Mouse (Mus musculus) liver, embryonic 11.5 days (tissue): Measurements from ENCODE around the gene Stac2. TPM values are rescaled to one million over a fixed set of nuclear protein-coding genes. Genes with fewer than 3 reads are reported as not detected.
A peak's percentile ranks its signal among the peaks of the same experiment; 100 is the strongest.

Source experiments
- ATAC-seq: fragments of 200-750 bp; cut with Nextera tagmentation; replicated peaks from 2 replicates; pipeline ENCODE4 v1.8.0; 2017; ENCODE audit warnings: moderate number of reproducible peaks, mild to moderate bottlenecking, moderate TSS enrichment, moderate library complexity; ENCODE audit not compliant: low FRiP score
- DNase-seq: peaks from one replicate; pipeline ENCODE4 v3.0.0-alpha.2; 2017; ENCODE audit warnings: low spot score
- H3K27ac ChIP-seq: fragments of 300-500 bp; sonication (generic); 2 replicates; pipeline ENCODE4 v1.5.1; 2014; ENCODE audit warnings: mild to moderate bottlenecking, low read depth, low read length, control low read depth
- H3K27me3 ChIP-seq: fragments of 300-500 bp; sonication (generic); replicated peaks from 2 replicates; pipeline ENCODE4 v1.6.1; 2014; ENCODE audit warnings: low read length, mixed read lengths; ENCODE audit not compliant: control insufficient read depth, insufficient read depth
- H3K36me3 ChIP-seq: fragments of 300-500 bp; sonication (generic); 2 replicates; pipeline ENCODE4 v1.6.1; 2014; ENCODE audit warnings: mild to moderate bottlenecking, low read length, moderate library complexity, mixed read lengths; ENCODE audit not compliant: control insufficient read depth, insufficient read depth
- H3K4me1 ChIP-seq: fragments of 300-500 bp; sonication (generic); replicated peaks from 2 replicates; pipeline ENCODE4 v1.6.1; 2014; ENCODE audit warnings: low read length, mixed read lengths; ENCODE audit not compliant: control insufficient read depth, insufficient read depth
- H3K4me2 ChIP-seq: fragments of 300-500 bp; sonication (generic); 2 replicates; pipeline ENCODE4 v1.6.1; 2014; ENCODE audit warnings: mild to moderate bottlenecking, control low read depth, moderate library complexity
- H3K4me3 ChIP-seq: fragments of 300-500 bp; sonication (generic); 2 replicates; pipeline ENCODE4 v1.5.1; 2014; ENCODE audit warnings: low read depth, low read length, control low read depth
- H3K9ac ChIP-seq: fragments of 300-500 bp; sonication (generic); 2 replicates; pipeline ENCODE4 v1.6.1; 2014; ENCODE audit warnings: low read depth, low read length, control low read depth
- H3K9me3 ChIP-seq: fragments of 300-500 bp; sonication (generic); 2 replicates; pipeline ENCODE4 v1.6.1; 2016; ENCODE audit warnings: low read length, inconsistent platforms, mixed read lengths; ENCODE audit not compliant: control insufficient read depth
- WGBS: fragments of 180-500 bp; shearing (Covaris S2); extraction: QIAGEN DNeasy Blood & Tissue Kit; methylation state at CpG from one replicate; pipeline ENCODE4 v1.1.7; 2014; 5-methylcytosine and 5-hydroxymethylcytosine counted together
- polyA plus RNA-seq: library from polyadenylated mRNA; unstranded; fragments of >200 nt; fragmentation: Nextera tagmentation; extraction: Ambion mirVana; gene quantifications from 2 replicates; pipeline ENCODE4 v1.2.1, GENCODE M21; 2014

Gene Stac2
- 0.22 and 0.43 TPM in 2 replicates for polyA plus RNA-seq

- ATAC-seq (peak; percentile 68), DNase-seq (peak; percentile 82)
- H3K4me2 ChIP-seq, result peak within 1 kb of the TSS; percentile 64
- H3K9ac ChIP-seq, result no peak within 1 kb of the TSS
- peaks cover 71% of the 10 kb centered on the region for H3K27me3 ChIP-seq
- H3K36me3 ChIP-seq, result no peaks in the 10 kb centered on the region
- peaks cover 10% of the 10 kb centered on the region for H3K4me1 ChIP-seq
- H3K9me3 ChIP-seq, result no peaks in the 10 kb centered on the region
- H3K4me3 ChIP-seq, result peak within 1 kb of the TSS; percentile 42
- WGBS, result 3% methylated on average over 44 of the region's 48 CpGs
- no peak within 1 kb of the TSS for H3K27ac ChIP-seq
These were observed at the start of gene Stac2 for GRCm38 (mm10) chr11:98052989-98053834. Gene Stac2, minus strand, starts transcription at chr11:98053462.

GRCm38 (mm10) chr11:98101332-98101731 is 48.1 kb upstream of the Stac2 start:
- ATAC-seq (no peak), DNase-seq (no peak)
- Histone ChIP-seq H3K4me3 (no peak overlapping the region), H3K4me2 (no peak overlapping the region), H3K36me3 (peaks cover 9% of the 10 kb centered on the region; the same call in 1 of the 2 replicates), H3K4me1 (no peaks in the 10 kb centered on the region), H3K27me3 (no peaks in the 10 kb centered on the region), H3K9me3 (no peaks in the 10 kb centered on the region), H3K9ac (no peak overlapping the region), H3K27ac (no peak overlapping the region)
- 92% methylated on average over 3 of the region's 3 CpGs for WGBS

- H3K9ac ChIP-seq, result no peak overlapping the region
- H3K9me3 ChIP-seq, result no peaks in the 10 kb centered on the region
- DNase-seq (no peak), ATAC-seq (no peak)
- H3K27ac ChIP-seq, result no peak overlapping the region
- no peak overlapping the region for H3K4me3 ChIP-seq
- no peak overlapping the region for H3K4me2 ChIP-seq
- WGBS, result 86% methylated on average over 9 of the region's 9 CpGs
- H3K27me3 ChIP-seq, result no peaks in the 10 kb centered on the region
- H3K36me3 ChIP-seq, result peaks cover 6% of the 10 kb centered on the region; the same call in 1 of the 2 replicates
- peaks cover 4% of the 10 kb centered on the region for H3K4me1 ChIP-seq
These were observed 37.3 kb upstream of the Stac2 start for GRCm38 (mm10) chr11:98090583-98090982.

- WGBS, result 42% methylated on average over 7 of the region's 7 CpGs
- no peak overlapping the region for H3K4me3 ChIP-seq
- no peak; the same call in 1 of the 2 replicates for ATAC-seq
- no peak overlapping the region for H3K9ac ChIP-seq
- peaks cover 6% of the 10 kb centered on the region; the same call in 1 of the 2 replicates for H3K36me3 ChIP-seq
- peaks cover 4% of the 10 kb centered on the region for H3K4me1 ChIP-seq
- no peak overlapping the region for H3K4me2 ChIP-seq
- DNase-seq, result no peak
- H3K27ac ChIP-seq, result no peak overlapping the region
- no peaks in the 10 kb centered on the region for H3K27me3 ChIP-seq
- H3K9me3 ChIP-seq, result no peaks in the 10 kb centered on the region
These were observed 35.0 kb upstream of the Stac2 start for GRCm38 (mm10) chr11:98088224-98088623.

- no peaks in the 10 kb centered on the region for H3K9me3 ChIP-seq
- peaks cover 4% of the 10 kb centered on the region for H3K4me1 ChIP-seq
- no peak overlapping the region for H3K9ac ChIP-seq
- H3K27ac ChIP-seq, result no peak overlapping the region
- H3K4me3 ChIP-seq, result no peak overlapping the region
- ATAC-seq, result no peak
- H3K27me3 ChIP-seq, result no peaks in the 10 kb centered on the region
- peaks cover 2% of the 10 kb centered on the region; the same call in 1 of the 2 replicates for H3K36me3 ChIP-seq
- 70% methylated on average over 7 of the region's 7 CpGs for WGBS
- DNase-seq, result no peak
- no peak overlapping the region for H3K4me2 ChIP-seq
These were observed 33.3 kb upstream of the Stac2 start for GRCm38 (mm10) chr11:98086574-98086973.

- H3K4me1 ChIP-seq, result peaks cover 4% of the 10 kb centered on the region
- 90% methylated on average over 9 of the region's 9 CpGs for WGBS
- ATAC-seq, result no peak
These were observed 32.9 kb upstream of the Stac2 start for GRCm38 (mm10) chr11:98086141-98086540.

GRCm38 (mm10) chr11:98082745-98083144 is 29.5 kb upstream of the Stac2 start:
- DNase-seq (no peak), ATAC-seq (no peak)
- no peak overlapping the region for H3K9ac ChIP-seq
- no peaks in the 10 kb centered on the region for H3K27me3 ChIP-seq
- H3K36me3 ChIP-seq, result no peaks in the 10 kb centered on the region
- no peaks in the 10 kb centered on the region for H3K9me3 ChIP-seq
- 79% methylated on average over 7 of the region's 7 CpGs for WGBS
- no peaks in the 10 kb centered on the region for H3K4me1 ChIP-seq
- H3K4me2 ChIP-seq, result no peak overlapping the region
- H3K4me3 ChIP-seq, result no peak overlapping the region
- no peak overlapping the region for H3K27ac ChIP-seq

More at GRCm38 (mm10) chr11:98086141-98086540, 32.9 kb upstream of the Stac2 start:
- no peaks in the 10 kb centered on the region for H3K36me3 ChIP-seq
- H3K4me3 ChIP-seq, result no peak overlapping the region
- H3K27ac ChIP-seq, result no peak overlapping the region
- H3K4me2 ChIP-seq, result no peak overlapping the region
- no peak overlapping the region for H3K9ac ChIP-seq
- H3K9me3 ChIP-seq, result no peaks in the 10 kb centered on the region
- no peaks in the 10 kb centered on the region for H3K27me3 ChIP-seq
- no peak for DNase-seq

GRCm38 (mm10) chr11:98080450-98080849 is 27.2 kb upstream of the Stac2 start:
- no peak overlapping the region for H3K27ac ChIP-seq
- WGBS, result 80% methylated on average over 6 of the region's 6 CpGs
- H3K9me3 ChIP-seq, result no peaks in the 10 kb centered on the region
- no peaks in the 10 kb centered on the region for H3K4me1 ChIP-seq
- H3K9ac ChIP-seq, result no peak overlapping the region
- ATAC-seq, result no peak
- H3K4me3 ChIP-seq, result no peak overlapping the region
- no peak for DNase-seq
- H3K36me3 ChIP-seq, result no peaks in the 10 kb centered on the region
- no peaks in the 10 kb centered on the region; the same call in 1 of the 2 replicates for H3K27me3 ChIP-seq
- H3K4me2 ChIP-seq, result no peak overlapping the region

GRCm38 (mm10) chr11:98077086-98077485 is 23.8 kb upstream of the Stac2 start:
- ATAC-seq, result no peak
- H3K9me3 ChIP-seq, result no peaks in the 10 kb centered on the region
- H3K4me2 ChIP-seq, result no peak overlapping the region
- H3K27me3 ChIP-seq, result no peaks in the 10 kb centered on the region; the same call in 1 of the 2 replicates
- no peak overlapping the region for H3K9ac ChIP-seq
- 75% methylated on average over 8 of the region's 8 CpGs for WGBS
- no peaks in the 10 kb centered on the region for H3K36me3 ChIP-seq
- no peak for DNase-seq
- no peak overlapping the region for H3K4me3 ChIP-seq
- no peak overlapping the region for H3K27ac ChIP-seq
- no peaks in the 10 kb centered on the region for H3K4me1 ChIP-seq
